8 mouse cellular contexts compared by ENCODE assay signal in the genomic region with DNA sequence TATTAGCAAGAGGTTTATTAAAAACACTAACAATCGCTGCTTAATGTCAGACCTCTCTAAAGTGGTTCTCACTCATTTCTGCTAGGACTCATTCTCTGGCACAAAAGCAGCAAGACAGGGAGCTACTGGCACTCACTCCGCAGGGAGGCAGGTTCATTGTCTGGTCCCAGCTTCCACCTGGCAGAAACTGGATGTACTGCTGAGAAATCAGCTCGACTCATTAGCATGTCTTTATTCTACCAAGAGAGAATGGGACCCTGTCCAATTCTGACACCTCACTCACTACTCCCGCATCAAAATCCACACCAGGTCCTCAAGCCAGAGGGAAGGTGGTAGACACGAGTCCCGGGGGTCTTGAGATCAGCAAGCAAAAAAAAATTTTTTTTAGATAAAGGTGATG. TPM values are rescaled to one million over a fixed set of nuclear protein-coding genes. Genes with fewer than 3 reads are reported as not detected.
A peak's percentile ranks its signal among the peaks of the same experiment; 100 is the strongest.
DNase-seq lines count a peak whose midpoint lies in the region; ATAC-seq and TF ChIP-seq lines count a peak whose summit lies in the region.

No protein-coding gene starts in this region.

- TF ChIP-seq EP300 in stomach, postnatal 0 days (optimal IDR thresholded peaks at IDR 0.05), result no peak

- H3K4me2 ChIP-seq in embryonic facial prominence, embryonic 12.5 days (replicated peaks), result peak overlapping the region; percentile 99
- peak overlapping the region; percentile 99 for H3K4me2 ChIP-seq in limb, embryonic 12.5 days
- H3K4me2 ChIP-seq in stomach, postnatal 0 days (replicated peaks; ENCODE audit: low read depth), result peak overlapping the region; percentile 95

- no peaks in the 10 kb centered on the region for H3K36me3 ChIP-seq in embryonic facial prominence, embryonic 12.5 days
- H3K36me3 ChIP-seq in limb, embryonic 12.5 days, result 0 out of 2 replicates have a peak, but pooled peaks cover 3% of the 10 kb centered on the region
- no peaks in the 10 kb centered on the region for H3K36me3 ChIP-seq in stomach, postnatal 0 days (ENCODE audit: control insufficient read depth, insufficient read depth, low read length)

- peaks cover 18% of the 10 kb centered on the region for H3K4me1 ChIP-seq in embryonic facial prominence, embryonic 12.5 days
- H3K4me1 ChIP-seq in limb, embryonic 12.5 days (replicated peaks), result peaks cover 22% of the 10 kb centered on the region
- H3K4me1 ChIP-seq in stomach, postnatal 0 days (replicated peaks; ENCODE audit: control insufficient read depth, insufficient read depth), result 0 out of 2 replicates have a peak, but pooled peaks cover 2% of the 10 kb centered on the region

- H3K27me3 ChIP-seq in embryonic facial prominence, embryonic 12.5 days, result no peaks in the 10 kb centered on the region
- peaks cover 3% of the 10 kb centered on the region; the same call in 1 of the 2 replicates for H3K27me3 ChIP-seq in limb, embryonic 12.5 days
- no peaks in the 10 kb centered on the region for H3K27me3 ChIP-seq in stomach, postnatal 0 days (ENCODE audit: control insufficient read depth, insufficient read depth, low read length)

- H3K4me3 ChIP-seq in embryonic facial prominence, embryonic 12.5 days, result peak overlapping the region; percentile 74
- H3K4me3 ChIP-seq in limb, embryonic 12.5 days (replicated peaks), result peak overlapping the region; percentile 80
- 0 out of 2 replicates have a peak overlapping the region, but pooled peaks have one; percentile 62 for H3K4me3 ChIP-seq in stomach, postnatal 0 days (ENCODE audit: low read depth, low read length)

- H3K27ac ChIP-seq in embryonic facial prominence, embryonic 12.5 days, result no peak overlapping the region
- no peak overlapping the region for H3K27ac ChIP-seq in limb, embryonic 12.5 days
- H3K27ac ChIP-seq in stomach, postnatal 0 days (replicated peaks), result no peak overlapping the region

- DNase-seq in retina, postnatal 1 day, result peak; percentile 51
- no peak for DNase-seq in retina, embryonic 14.5 days (ENCODE audit: low spot score)
- DNase-seq in stomach, postnatal 0 days (ENCODE audit: low spot score), result no peak
- no peak for DNase-seq in adrenal gland, postnatal 36 days
- no peak for DNase-seq in thymus, postnatal 10 days (ENCODE audit: low spot score in 2 of 2)

- WGBS in embryonic facial prominence, embryonic 12.5 days, result 16% methylated on average over 6 of the region's 6 CpGs
- 15% methylated on average over 6 of the region's 6 CpGs for WGBS in limb, embryonic 12.5 days
- 48% methylated on average over 6 of the region's 6 CpGs for WGBS in stomach, postnatal 0 days

- TF ChIP-seq CTCF in stomach, postnatal 0 days (IDR thresholded peaks at IDR 0.05; ENCODE audit: low read depth), result no peak

- no peaks in the 10 kb centered on the region for H3K9me3 ChIP-seq in embryonic facial prominence, embryonic 12.5 days
- no peaks in the 10 kb centered on the region for H3K9me3 ChIP-seq in limb, embryonic 12.5 days
- H3K9me3 ChIP-seq in stomach, postnatal 0 days (ENCODE audit: control insufficient read depth, low read length), result no peaks in the 10 kb centered on the region

- H3K9ac ChIP-seq in embryonic facial prominence, embryonic 12.5 days, result peak overlapping the region; percentile 92; the same call in 1 of the 2 replicates
- H3K9ac ChIP-seq in limb, embryonic 12.5 days (replicated peaks), result peak overlapping the region; percentile 89; the same call in 1 of the 2 replicates
- H3K9ac ChIP-seq in stomach, postnatal 0 days (ENCODE audit: low read length), result no peak overlapping the region

- ATAC-seq in embryonic facial prominence, embryonic 12.5 days (ENCODE audit: insufficient number of reproducible peaks, insufficient read depth, low FRiP score, low TSS enrichment), result no peak
- ATAC-seq in limb, embryonic 12.5 days (ENCODE audit: insufficient number of reproducible peaks, insufficient read depth, low FRiP score, low TSS enrichment, low read depth), result no peak
- ATAC-seq in stomach, postnatal 0 days (ENCODE audit: low FRiP score, low TSS enrichment), result no peak
- ATAC-seq in megakaryocyte progenitor cell, adult 5-6 weeks (replicated peaks; ENCODE audit: poor library complexity), result no peak

RNA-seq across cellular contexts. Expression of a gene that starts 1.2 kb away (rescaled TPM):
- polyA plus RNA-seq in embryonic facial prominence, embryonic 12.5 days (2016; fragmentation: Nextera tagmentation; extraction: Ambion mirVana), result 27.4 and 33.3 TPM in 2 replicates
- 25.2 and 26.7 TPM in 2 replicates for polyA plus RNA-seq in limb, embryonic 12.5 days (2016; fragmentation: Nextera tagmentation; extraction: Ambion mirVana)
- polyA plus RNA-seq in stomach, postnatal 0 days (2015; fragmentation: Nextera tagmentation; extraction: Ambion mirVana), result 2.8 and 3.0 TPM in 2 replicates
- total RNA-seq in megakaryocyte progenitor cell, adult 5-6 weeks (2015), result 7.1 and 7.6 TPM in 2 replicates
- 5.5 and 7.6 TPM in 2 replicates for total RNA-seq in megakaryocyte progenitor cell, adult 5-6 weeks (2017)
- 1 to 10 TPM; 8.1 TPM for total RNA-seq in adrenal gland, postnatal 36 days (2021)

RNA-seq across cellular contexts. Expression of a gene that starts 22.3 kb away (rescaled TPM):
- polyA plus RNA-seq in embryonic facial prominence, embryonic 12.5 days (2016; fragmentation: Nextera tagmentation; extraction: Ambion mirVana), result 32.3 and 44.1 TPM in 2 replicates
- polyA plus RNA-seq in limb, embryonic 12.5 days (2016; fragmentation: Nextera tagmentation; extraction: Ambion mirVana), result 36.6 and 48.4 TPM in 2 replicates
- 35.4 and 35.7 TPM in 2 replicates for polyA plus RNA-seq in stomach, postnatal 0 days (2015; fragmentation: Nextera tagmentation; extraction: Ambion mirVana)
- total RNA-seq in megakaryocyte progenitor cell, adult 5-6 weeks (2015), result 74.1 and 75.9 TPM in 2 replicates
- 71.7 and 76.0 TPM in 2 replicates for total RNA-seq in megakaryocyte progenitor cell, adult 5-6 weeks (2017)
- total RNA-seq in adrenal gland, postnatal 36 days (2021), result 10 to 100 TPM; 30.9 to 42.6 TPM

RNA-seq across cellular contexts. Expression of a gene that starts 54.5 kb away (rescaled TPM):
- polyA plus RNA-seq in embryonic facial prominence, embryonic 12.5 days (2016; fragmentation: Nextera tagmentation; extraction: Ambion mirVana), result 0.14 and 0.39 TPM in 2 replicates
- 0.35 TPM in 2 replicates for polyA plus RNA-seq in limb, embryonic 12.5 days (2016; fragmentation: Nextera tagmentation; extraction: Ambion mirVana)
- 0.08 and 0.16 TPM in 2 replicates for polyA plus RNA-seq in stomach, postnatal 0 days (2015; fragmentation: Nextera tagmentation; extraction: Ambion mirVana)
- not detected in 2 replicates for total RNA-seq in megakaryocyte progenitor cell, adult 5-6 weeks (2015)
- total RNA-seq in megakaryocyte progenitor cell, adult 5-6 weeks (2017), result 0.07 TPM in 1 of 2 replicates, not detected in the other
- not detected for total RNA-seq in adrenal gland, postnatal 36 days (2021)
